ENCODE assay signal across 13 mouse cellular contexts in genomic region chr11:116753674-116754470, GRCm38 (mm10). TPM values are rescaled to one million over a fixed set of nuclear protein-coding genes. Genes with fewer than 3 reads are reported as not detected.
A peak's percentile ranks its signal among the peaks of the same experiment; 100 is the strongest.
DNase-seq lines count a peak whose midpoint lies in the region.
"Had no signal": no experiment of that assay in that cellular context is flagged by ENCODE, and none has a peak within 500 bp of the region (broad histone marks: within the 10 kb centered on the region; RNA-seq: fewer than 3 reads in every experiment).

No protein-coding gene starts in this region.

- peak; percentile 34 to 35 for DNase-seq in heart, adult 9 months (ENCODE audit: low spot score in 2 of 2)
- no peak for DNase-seq in heart, adult 11 months
- DNase-seq in 3134 (ENCODE audit: extremely low read depth, insufficient read length, low spot score): peak; percentile 58
- peak; percentile 42 for DNase-seq in NIH3T3 (ENCODE audit: low read depth)
- no peak for DNase-seq in spleen, adult 12 weeks (ENCODE audit: low spot score)
- DNase-seq in thymus, postnatal 36 days: no peak
- DNase-seq: cerebellum, adult 11 months; lung, postnatal 10 days; thymus, postnatal 14 days had no signal

- peaks cover 19% of the 10 kb centered on the region for H3K4me1 ChIP-seq in brown adipose tissue, adult 24 weeks (ENCODE audit: control insufficient read depth, insufficient read depth, insufficient read length, low read length)
- H3K4me1 ChIP-seq: limb, embryonic 15.5 days had no signal

- peak overlapping the region; percentile 92 for H3K27ac ChIP-seq in brown adipose tissue, adult 24 weeks (replicated peaks; ENCODE audit: low read depth, low read length)
- H3K27ac ChIP-seq: limb, embryonic 15.5 days had no signal

- no peak overlapping the region for H3K4me3 ChIP-seq in brown adipose tissue, adult 24 weeks (ENCODE audit: insufficient read depth, low read depth, low read length)
- H3K4me3 ChIP-seq: limb, embryonic 15.5 days had no signal

RNA-seq across cellular contexts. Expression of gene St6galnac1, which starts 21.4 kb away (rescaled TPM):
- polyA plus RNA-seq in brown adipose tissue, adult 24 weeks (2012; ENCODE audit: insufficient read depth, insufficient read length, missing spikeins): not detected in 2 replicates
- polyA plus RNA-seq: heart, embryonic 14.5 days; limb, embryonic 15.5 days; midbrain, embryonic 11.5 days had no signal

Comparison
In these comparisons a context has a peak if more than half of its experiments do, and no peak if none do; other contexts are left out.
1. DNase-seq: peak in heart, adult 9 months (2 of 2), 3134 (single experiment) and NIH3T3 (single experiment); none in heart, adult 11 months (single experiment), spleen, adult 12 weeks (single experiment) and thymus, postnatal 36 days (0 of 2).